Mouse (Mus musculus) lung, embryonic 14.5 days (tissue): Measurements from ENCODE around the gene Cyfip2. TPM values are rescaled to one million over a fixed set of nuclear protein-coding genes. Genes with fewer than 3 reads are reported as not detected.
"Not testable (repeated sequence)": the region's sequence is repeated elsewhere in the genome, so short reads cannot be mapped to it uniquely, and the experiment has no call there.

Experiments used
- ATAC-seq: fragments of 200-750 bp; cut with Nextera tagmentation; 2 replicates; pipeline ENCODE4 v1.8.0; 2017; ENCODE audit warnings: mild to moderate bottlenecking, moderate TSS enrichment, moderate library complexity; ENCODE audit not compliant: insufficient read depth
- DNase-seq: peaks from one replicate; pipeline ENCODE4 v3.0.0-alpha.2; 2015
- H3K27ac ChIP-seq: fragments of 300-500 bp; sonication (generic); 2 replicates; pipeline ENCODE4 v1.5.1; 2014; ENCODE audit warnings: low read depth, mild to moderate bottlenecking, moderate library complexity
- H3K27me3 ChIP-seq: fragments of 300-500 bp; sonication (generic); 2 replicates; pipeline ENCODE4 v1.6.1; 2014; ENCODE audit warnings: low read length, control low read depth; ENCODE audit not compliant: insufficient read depth
- H3K36me3 ChIP-seq: fragments of 300-500 bp; sonication (generic); 2 replicates; pipeline ENCODE4 v1.6.1; 2014; ENCODE audit warnings: control low read depth; ENCODE audit not compliant: insufficient read depth
- H3K4me1 ChIP-seq: fragments of 300-500 bp; sonication (generic); 2 replicates; pipeline ENCODE4 v1.6.1; 2014; ENCODE audit warnings: antibody characterized with exemption, control low read depth; ENCODE audit not compliant: insufficient read depth
- H3K4me2 ChIP-seq: fragments of 300-500 bp; sonication (generic); 2 replicates; pipeline ENCODE4 v1.6.1; 2014; ENCODE audit warnings: mild to moderate bottlenecking
- H3K4me3 ChIP-seq: fragments of 300-500 bp; sonication (generic); 2 replicates; pipeline ENCODE4 v1.5.1; 2014; ENCODE audit warnings: low read depth, low read length
- H3K9ac ChIP-seq: fragments of 300-500 bp; sonication (generic); 2 replicates; pipeline ENCODE4 v1.6.1; 2014
- H3K9me3 ChIP-seq: fragments of 300-500 bp; sonication (generic); 2 replicates; pipeline ENCODE4 v1.6.1; 2016; ENCODE audit warnings: low read depth, low read length, control low read depth
- CTCF ChIP-seq: IDR thresholded peaks from 2 replicates; pipeline ENCODE4 v1.5.1; 2016; ENCODE audit warnings: antibody characterized with exemption, low read depth
- WGBS: fragments of 180-500 bp; shearing (Covaris S2); extraction: QIAGEN DNeasy Blood & Tissue Kit; methylation state at CpG from one replicate; pipeline ENCODE4 v1.1.7; 2014; 5-methylcytosine and 5-hydroxymethylcytosine counted together
- polyA plus RNA-seq: library from polyadenylated mRNA; unstranded; fragments of >200 nt; fragmentation: Nextera tagmentation; extraction: Ambion mirVana; gene quantifications from 2 replicates; pipeline ENCODE4 v1.2.1, GENCODE M21; 2014

The Cyfip2 gene
- polyA plus RNA-seq, 1 experiment from 2014 or later: 6.1 TPM

- Histone ChIP-seq H3K27me3 (no peaks in the 10 kb centered on the region), H3K9ac (no peak overlapping the region), H3K27ac (no peak overlapping the region), H3K4me3 (no peak overlapping the region), H3K4me2 (no peak overlapping the region), H3K36me3 (no peaks in the 10 kb centered on the region), H3K9me3 (no peaks in the 10 kb centered on the region), H3K4me1 (0 out of 2 replicates have a peak, but pooled peaks cover 4% of the 10 kb centered on the region)
- DNase-seq (no peak), ATAC-seq (no peak)
- WGBS: 32% methylated on average over 4 of the region's 4 CpGs
- no peak for TF ChIP-seq CTCF
These were observed 127.2 kb downstream of the Cyfip2 start for GRCm38 (mm10) chr11:46185486-46185885.

DNA sequence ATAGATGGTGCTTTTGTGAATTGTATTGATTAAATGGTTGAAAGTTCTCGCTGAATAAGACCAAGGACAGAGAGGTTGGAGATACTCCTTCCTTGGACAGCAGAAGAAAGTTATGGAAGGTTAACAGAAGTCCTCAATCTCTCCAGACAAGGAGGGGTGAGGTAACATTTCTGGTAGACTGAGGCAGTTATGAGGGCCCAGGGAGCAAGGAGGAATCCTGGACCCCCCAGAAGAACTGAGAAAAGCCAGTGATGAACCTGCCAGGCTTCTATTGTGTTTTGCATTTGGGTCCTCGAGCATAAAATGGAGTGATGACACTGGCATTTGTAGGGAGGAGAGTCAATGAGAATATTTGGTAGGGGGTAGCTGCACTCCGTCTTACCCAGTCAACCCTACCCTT, 127.7 kb downstream of the Cyfip2 start:
- WGBS: 81% methylated on average over 3 of the region's 3 CpGs

DNA sequence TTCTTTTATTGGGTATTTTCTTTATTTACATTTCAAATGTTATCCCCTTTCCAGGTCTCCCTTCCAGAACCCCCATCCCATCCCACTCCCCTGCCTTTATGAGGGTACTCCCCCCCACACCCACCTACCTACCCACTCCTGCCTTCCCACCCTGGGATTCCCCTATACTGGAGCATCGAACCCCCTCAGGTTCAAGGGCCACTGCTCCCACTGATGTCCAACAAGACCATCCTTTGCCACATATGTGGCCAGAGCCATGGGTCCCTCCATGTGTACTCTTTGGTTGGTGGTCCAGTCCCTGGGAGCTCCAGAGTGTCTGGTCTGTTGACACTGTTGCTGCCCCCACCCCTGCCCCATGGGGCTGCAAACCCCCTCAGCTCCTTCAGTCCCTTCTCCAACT, 130.6 kb downstream of the Cyfip2 start:
- WGBS: 100% methylated on average over 1 of the region's 1 CpGs
- not testable (repeated sequence) for H3K36me3 ChIP-seq, ATAC-seq, H3K4me3 ChIP-seq, H3K4me1 ChIP-seq, H3K4me2 ChIP-seq, H3K27me3 ChIP-seq, H3K27ac ChIP-seq, H3K9ac ChIP-seq, DNase-seq, H3K9me3 ChIP-seq

More for the DNA sequence above, 127.7 kb downstream of the Cyfip2 start:
- 0 out of 2 replicates have a peak, but pooled peaks cover 3% of the 10 kb centered on the region for H3K4me1 ChIP-seq
- no peak overlapping the region for H3K27ac ChIP-seq
- DNase-seq (no peak), ATAC-seq (no peak)
- no peaks in the 10 kb centered on the region for H3K36me3 ChIP-seq
- no peaks in the 10 kb centered on the region for H3K27me3 ChIP-seq
- H3K4me2 ChIP-seq: no peak overlapping the region
- H3K9me3 ChIP-seq: no peaks in the 10 kb centered on the region
- TF ChIP-seq CTCF: no peak
- no peak overlapping the region for H3K9ac ChIP-seq
- H3K4me3 ChIP-seq: no peak overlapping the region

DNA sequence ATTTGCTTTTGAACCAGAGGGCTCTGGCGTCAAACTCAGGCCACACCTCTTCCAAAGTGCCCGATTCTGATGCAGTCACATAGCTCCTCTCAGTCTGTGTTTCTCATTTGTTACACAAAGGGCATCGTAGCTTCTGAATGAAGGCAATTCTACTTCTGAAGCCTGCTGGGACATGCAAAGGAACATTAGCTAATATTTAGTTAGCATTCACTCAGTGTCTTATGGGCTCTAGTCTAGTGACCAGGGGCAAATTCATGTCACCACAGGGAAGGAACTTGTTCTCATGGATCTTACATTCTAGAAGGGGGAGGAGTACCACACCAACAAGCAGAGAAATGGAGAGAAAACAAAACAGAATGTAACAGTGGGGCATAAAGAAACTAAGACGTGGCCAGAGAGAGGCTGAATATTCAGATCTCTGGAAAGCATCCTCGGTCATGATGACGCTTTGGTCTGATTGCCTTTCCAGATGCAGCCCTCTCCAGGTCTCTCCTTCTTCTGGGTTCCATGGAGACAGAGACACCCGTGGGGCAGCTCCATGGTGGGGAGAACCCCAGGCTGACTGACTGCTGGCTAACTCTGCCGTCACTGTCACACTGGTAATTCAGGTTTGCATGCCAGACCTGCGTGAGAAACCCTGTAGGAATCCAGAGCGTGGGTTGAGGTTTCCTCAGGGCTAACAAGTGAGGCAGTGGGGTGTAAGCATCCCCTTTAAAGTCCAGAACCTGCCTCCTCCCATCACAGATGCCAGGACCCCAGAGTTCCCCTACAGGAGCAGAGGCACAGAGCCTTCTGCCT, 135.2 kb downstream of the Cyfip2 start:
- WGBS: 69% methylated on average over 10 of the region's 10 CpGs
- DNase-seq (no peak), ATAC-seq (no peak)

GRCm38 (mm10) chr11:46176155-46176554, 136.5 kb downstream of the Cyfip2 start:
- Histone ChIP-seq H3K9ac (no peak overlapping the region), H3K36me3 (no peaks in the 10 kb centered on the region), H3K4me2 (no peak overlapping the region), H3K4me3 (no peak overlapping the region), H3K27ac (no peak overlapping the region), H3K4me1 (no peaks in the 10 kb centered on the region), H3K27me3 (no peaks in the 10 kb centered on the region), H3K9me3 (no peaks in the 10 kb centered on the region)
- TF ChIP-seq CTCF: no peak
- ATAC-seq: no peak
- no peak for DNase-seq
- WGBS: 85% methylated on average over 6 of the region's 6 CpGs

More for the DNA sequence above, 135.2 kb downstream of the Cyfip2 start:
- Histone ChIP-seq H3K9ac (no peak overlapping the region), H3K4me2 (no peak overlapping the region), H3K4me3 (no peak overlapping the region), H3K27ac (no peak overlapping the region), H3K36me3 (no peaks in the 10 kb centered on the region), H3K4me1 (no peaks in the 10 kb centered on the region), H3K27me3 (no peaks in the 10 kb centered on the region), H3K9me3 (no peaks in the 10 kb centered on the region)
- TF ChIP-seq CTCF: no peak

DNA sequence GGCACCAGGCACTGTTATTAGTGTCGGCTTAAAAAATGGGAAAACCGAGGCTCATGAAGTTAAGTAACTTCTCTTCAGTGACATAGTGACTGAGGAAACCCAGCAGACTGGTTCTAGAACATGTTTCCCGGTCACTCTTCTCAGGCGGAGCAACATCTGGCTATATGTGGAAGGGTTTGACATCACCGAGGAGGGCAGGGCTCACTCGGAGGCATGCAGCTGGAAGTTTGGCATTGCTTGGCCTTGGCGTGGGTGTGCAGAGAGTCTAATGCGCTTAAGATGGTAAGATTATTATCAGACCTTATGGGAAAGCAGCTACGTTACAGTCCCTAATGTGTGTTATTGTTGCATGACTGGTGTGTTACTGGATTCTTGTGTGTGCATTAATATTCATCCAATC, 140.5 kb downstream of the Cyfip2 start:
- no peaks in the 10 kb centered on the region for H3K9me3 ChIP-seq
- no peak for ATAC-seq
- H3K36me3 ChIP-seq: no peaks in the 10 kb centered on the region
- H3K4me2 ChIP-seq: no peak overlapping the region
- H3K4me3 ChIP-seq: no peak overlapping the region
- H3K4me1 ChIP-seq: no peaks in the 10 kb centered on the region; the same call in 1 of the 2 replicates
- TF ChIP-seq CTCF: no peak
- no peak overlapping the region for H3K9ac ChIP-seq
- H3K27ac ChIP-seq: no peak overlapping the region
- 88% methylated on average over 9 of the region's 9 CpGs for WGBS
- no peak for DNase-seq
- H3K27me3 ChIP-seq: no peaks in the 10 kb centered on the region

DNA sequence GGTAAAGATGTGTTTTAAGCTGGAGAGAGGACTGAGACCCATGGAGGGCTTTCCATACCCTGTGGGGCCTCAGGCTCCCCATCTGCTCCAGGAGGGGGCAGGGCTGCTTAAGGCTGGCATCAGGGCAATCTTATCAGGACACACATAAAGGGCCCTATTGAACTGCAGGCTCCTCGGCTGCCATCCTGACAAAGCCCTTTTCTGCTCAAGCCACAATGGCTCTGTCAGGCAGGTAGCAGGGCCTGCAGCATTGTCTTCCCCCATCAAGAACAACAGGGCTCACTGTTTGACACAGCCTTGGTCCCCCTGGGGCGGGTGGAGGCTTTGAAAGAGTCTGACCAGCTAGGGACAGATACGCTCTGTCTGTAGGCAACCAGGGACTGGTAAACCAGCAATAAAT, 142.8 kb downstream of the Cyfip2 start:
- no peak for TF ChIP-seq CTCF
- no peak overlapping the region; the same call in 1 of the 2 replicates for H3K27ac ChIP-seq
- WGBS: 54% methylated on average over 3 of the region's 3 CpGs

More for the DNA sequence above, 142.8 kb downstream of the Cyfip2 start:
- H3K27me3 ChIP-seq: peaks cover 12% of the 10 kb centered on the region; the same call in 1 of the 2 replicates
- H3K9ac ChIP-seq: no peak overlapping the region
- H3K4me3 ChIP-seq: no peak overlapping the region
- DNase-seq (no peak), ATAC-seq (no peak)
- no peaks in the 10 kb centered on the region; the same call in 1 of the 2 replicates for H3K4me1 ChIP-seq
- no peaks in the 10 kb centered on the region for H3K36me3 ChIP-seq
- no peak overlapping the region for H3K4me2 ChIP-seq
- no peaks in the 10 kb centered on the region for H3K9me3 ChIP-seq
